Mouse (Mus musculus) liver, embryonic 12.5 days (tissue): ENCODE data around the gene Eps8. TPM values are rescaled to one million over a fixed set of nuclear protein-coding genes. Genes with fewer than 3 reads are reported as not detected.

Experiments used
- ATAC-seq: fragments of 200-750 bp; cut with Nextera tagmentation; 2 replicates; pipeline ENCODE4 v1.8.0; 2017; ENCODE audit warnings: moderate number of reproducible peaks, mild to moderate bottlenecking, moderate library complexity
- H3K27ac ChIP-seq: fragments of 300-500 bp; sonication (generic); 2 replicates; pipeline ENCODE4 v1.5.1; 2016; ENCODE audit warnings: mild to moderate bottlenecking
- H3K27me3 ChIP-seq: fragments of 300-500 bp; sonication (generic); replicated peaks from 2 replicates; pipeline ENCODE4 v1.6.1; 2016; ENCODE audit warnings: mild to moderate bottlenecking, moderate library complexity
- H3K36me3 ChIP-seq: fragments of 300-500 bp; sonication (generic); 2 replicates; pipeline ENCODE4 v1.6.1; 2016; ENCODE audit warnings: mild to moderate bottlenecking, moderate library complexity
- H3K4me1 ChIP-seq: fragments of 300-500 bp; sonication (generic); 2 replicates; pipeline ENCODE4 v1.6.1; 2016
- H3K4me2 ChIP-seq: fragments of 300-500 bp; sonication (generic); 2 replicates; pipeline ENCODE4 v1.6.1; 2016; ENCODE audit warnings: mild to moderate bottlenecking, moderate library complexity
- H3K4me3 ChIP-seq: fragments of 300-500 bp; sonication (generic); 2 replicates; pipeline ENCODE4 v1.5.1; 2016; ENCODE audit warnings: mild to moderate bottlenecking, moderate library complexity
- H3K9ac ChIP-seq: fragments of 300-500 bp; sonication (generic); 2 replicates; pipeline ENCODE4 v1.6.1; 2016; ENCODE audit warnings: mild to moderate bottlenecking, moderate library complexity
- H3K9me3 ChIP-seq: fragments of 300-500 bp; sonication (generic); replicated peaks from 2 replicates; pipeline ENCODE4 v1.6.1; 2016; ENCODE audit warnings: mild to moderate bottlenecking, moderate library complexity
- WGBS: fragments of 180-500 bp; shearing (Covaris S2); methylation state at CpG from one replicate; pipeline ENCODE4 v1.1.7; 2016; ENCODE audit not compliant: insufficient replicate concordance; 5-methylcytosine and 5-hydroxymethylcytosine counted together
- polyA plus RNA-seq: library from polyadenylated mRNA; unstranded; fragments of >200 nt; fragmentation: Nextera tagmentation; extraction: Ambion mirVana; gene quantifications from 2 replicates; pipeline ENCODE4 v1.2.1, GENCODE M21; 2016

The Eps8 gene
- polyA plus RNA-seq, 1 experiment from 2014 or later: 1.5 TPM

- 79% methylated on average over 5 of the region's 5 CpGs for WGBS
- H3K27ac ChIP-seq: no peak overlapping the region
- H3K36me3 ChIP-seq: no peaks in the 10 kb centered on the region
- no peak for ATAC-seq
- no peak overlapping the region for H3K4me2 ChIP-seq
- no peaks in the 10 kb centered on the region for H3K27me3 ChIP-seq
- H3K9me3 ChIP-seq: no peaks in the 10 kb centered on the region
- peaks cover 5% of the 10 kb centered on the region; the same call in 1 of the 2 replicates for H3K4me1 ChIP-seq
- no peak overlapping the region for H3K4me3 ChIP-seq
- H3K9ac ChIP-seq: no peak overlapping the region
Measured at GRCm38 (mm10) chr6:137580503-137580902, 74.2 kb downstream of the Eps8 start.

DNA sequence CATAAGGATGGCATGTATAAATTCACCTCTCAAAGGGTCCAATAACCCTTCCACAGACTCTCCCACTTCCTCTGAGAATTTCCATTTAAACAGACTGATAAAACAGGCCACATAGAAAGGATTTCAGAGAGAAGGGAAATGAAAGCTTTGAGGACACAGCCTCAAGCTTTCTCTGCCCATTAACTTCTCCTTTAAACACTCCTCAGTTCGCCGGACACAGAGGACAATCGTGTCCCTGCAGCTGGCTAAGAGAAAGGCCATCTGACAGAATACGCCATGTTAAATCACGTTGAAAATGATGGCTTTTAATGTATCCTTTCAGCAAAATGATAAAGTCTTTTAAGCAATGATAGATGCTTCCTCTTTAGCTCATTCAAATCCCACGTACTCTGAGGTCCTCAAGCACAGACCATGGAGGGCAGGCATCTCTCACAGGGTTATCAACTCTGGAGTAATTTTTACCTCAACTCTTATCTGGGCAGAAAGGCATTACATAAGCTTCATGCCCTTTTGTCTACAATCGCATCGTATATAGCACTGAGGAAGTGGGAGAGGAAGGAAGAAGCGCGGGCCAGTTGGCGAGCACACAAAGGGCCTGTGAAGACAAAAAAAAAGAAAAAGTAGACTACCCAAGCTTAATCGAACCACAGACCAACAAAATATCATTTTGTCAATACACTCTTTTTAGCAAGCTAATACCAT lies 77.9 kb downstream of the Eps8 start:
- H3K36me3 ChIP-seq: no peaks in the 10 kb centered on the region
- no peaks in the 10 kb centered on the region for H3K27me3 ChIP-seq
- no peaks in the 10 kb centered on the region for H3K9me3 ChIP-seq
- peaks cover 5% of the 10 kb centered on the region; the same call in 1 of the 2 replicates for H3K4me1 ChIP-seq
- H3K4me3 ChIP-seq: no peak overlapping the region
- ATAC-seq: no peak
- 24% methylated on average over 12 of the region's 12 CpGs for WGBS
- no peak overlapping the region for H3K27ac ChIP-seq
- no peak overlapping the region for H3K9ac ChIP-seq
- no peak overlapping the region for H3K4me2 ChIP-seq

- H3K4me2 ChIP-seq: no peak overlapping the region
- ATAC-seq: no peak
- H3K4me1 ChIP-seq: peaks cover 5% of the 10 kb centered on the region; the same call in 1 of the 2 replicates
- no peaks in the 10 kb centered on the region for H3K36me3 ChIP-seq
- WGBS: 72% methylated on average over 4 of the region's 4 CpGs
- no peaks in the 10 kb centered on the region for H3K27me3 ChIP-seq
- H3K9me3 ChIP-seq: no peaks in the 10 kb centered on the region
- H3K4me3 ChIP-seq: no peak overlapping the region
- no peak overlapping the region for H3K9ac ChIP-seq
- no peak overlapping the region for H3K27ac ChIP-seq
Measured at GRCm38 (mm10) chr6:137576091-137576490, 78.6 kb downstream of the Eps8 start.

GRCm38 (mm10) chr6:137573897-137574296 lies 80.8 kb downstream of the Eps8 start:
- H3K4me1 ChIP-seq: peaks cover 5% of the 10 kb centered on the region; the same call in 1 of the 2 replicates
- H3K27me3 ChIP-seq: no peaks in the 10 kb centered on the region
- no peaks in the 10 kb centered on the region for H3K36me3 ChIP-seq
- H3K9me3 ChIP-seq: no peaks in the 10 kb centered on the region
- H3K9ac ChIP-seq: no peak overlapping the region
- ATAC-seq: no peak
- H3K27ac ChIP-seq: no peak overlapping the region
- no peak overlapping the region for H3K4me3 ChIP-seq
- 73% methylated on average over 7 of the region's 7 CpGs for WGBS
- no peak overlapping the region for H3K4me2 ChIP-seq

GRCm38 (mm10) chr6:137570718-137571131 lies 84.0 kb downstream of the Eps8 start:
- H3K9ac ChIP-seq: no peak overlapping the region
- H3K27me3 ChIP-seq: no peaks in the 10 kb centered on the region
- no peak overlapping the region for H3K4me3 ChIP-seq
- ATAC-seq: no peak
- H3K4me2 ChIP-seq: no peak overlapping the region
- no peaks in the 10 kb centered on the region for H3K4me1 ChIP-seq
- WGBS: 58% methylated on average over 9 of the region's 9 CpGs
- no peak overlapping the region for H3K27ac ChIP-seq
- H3K36me3 ChIP-seq: no peaks in the 10 kb centered on the region
- 0 out of 2 replicates have a peak, but pooled peaks cover 4% of the 10 kb centered on the region for H3K9me3 ChIP-seq

- no peak overlapping the region for H3K27ac ChIP-seq
- H3K4me1 ChIP-seq: no peaks in the 10 kb centered on the region
- H3K9me3 ChIP-seq: 0 out of 2 replicates have a peak, but pooled peaks cover 4% of the 10 kb centered on the region
- no peak overlapping the region for H3K4me2 ChIP-seq
- no peak overlapping the region for H3K4me3 ChIP-seq
- 84% methylated on average over 5 of the region's 5 CpGs for WGBS
- no peaks in the 10 kb centered on the region for H3K36me3 ChIP-seq
- ATAC-seq: no peak
- H3K9ac ChIP-seq: no peak overlapping the region
- H3K27me3 ChIP-seq: no peaks in the 10 kb centered on the region
Measured at GRCm38 (mm10) chr6:137570019-137570418, 84.7 kb downstream of the Eps8 start.

DNA sequence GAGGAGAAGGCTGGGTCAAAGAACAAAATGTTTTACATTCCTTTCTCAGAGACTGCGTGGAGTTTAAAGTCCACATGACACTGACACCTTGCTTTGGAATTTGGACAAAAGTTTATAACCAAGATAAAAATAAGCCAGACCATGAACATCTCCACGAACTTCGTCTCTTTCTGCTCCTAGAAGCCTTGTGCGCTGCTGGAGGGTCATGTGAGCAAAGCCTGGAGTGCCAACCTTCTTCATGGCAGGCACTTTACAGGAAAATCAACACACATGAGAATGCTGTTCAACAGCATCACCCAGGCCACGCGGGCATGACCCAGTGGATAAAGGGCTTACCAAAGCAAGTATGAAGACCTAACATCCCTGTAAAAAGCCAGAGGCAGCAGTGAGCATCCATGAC lies 85.6 kb downstream of the Eps8 start:
- WGBS: 73% methylated on average over 6 of the region's 6 CpGs
- Histone ChIP-seq H3K27ac (no peak overlapping the region), H3K36me3 (no peaks in the 10 kb centered on the region), H3K27me3 (no peaks in the 10 kb centered on the region), H3K9me3 (0 out of 2 replicates have a peak, but pooled peaks cover 4% of the 10 kb centered on the region), H3K4me1 (no peaks in the 10 kb centered on the region), H3K4me3 (no peak overlapping the region), H3K9ac (no peak overlapping the region), H3K4me2 (no peak overlapping the region)
- ATAC-seq: no peak

DNA sequence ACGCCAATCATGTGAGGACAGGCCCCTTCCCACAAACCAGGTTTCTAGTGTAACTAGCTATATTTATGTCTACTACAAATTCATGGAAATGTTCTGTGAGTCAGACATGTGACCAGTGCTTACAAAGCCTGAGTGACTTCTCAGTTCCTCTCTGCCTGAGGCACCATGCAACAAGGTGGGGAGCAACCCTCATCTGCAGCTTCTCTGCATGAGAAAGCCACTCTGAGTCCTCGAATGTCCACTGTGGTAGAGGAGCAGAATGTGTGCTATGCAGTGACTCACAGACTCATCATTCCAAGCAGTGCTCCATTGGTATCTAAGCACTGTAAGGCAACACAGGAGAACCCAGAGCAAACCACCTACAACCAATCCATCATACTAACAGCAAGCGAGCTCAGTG lies 88.8 kb downstream of the Eps8 start:
- no peak overlapping the region for H3K4me2 ChIP-seq
- no peak overlapping the region for H3K9ac ChIP-seq
- no peaks in the 10 kb centered on the region for H3K27me3 ChIP-seq
- ATAC-seq: no peak
- no peak overlapping the region for H3K4me3 ChIP-seq
- H3K27ac ChIP-seq: no peak overlapping the region
- no peaks in the 10 kb centered on the region for H3K36me3 ChIP-seq
- 77% methylated on average over 3 of the region's 3 CpGs for WGBS
- H3K9me3 ChIP-seq: 0 out of 2 replicates have a peak, but pooled peaks cover 4% of the 10 kb centered on the region
- no peaks in the 10 kb centered on the region for H3K4me1 ChIP-seq

DNA sequence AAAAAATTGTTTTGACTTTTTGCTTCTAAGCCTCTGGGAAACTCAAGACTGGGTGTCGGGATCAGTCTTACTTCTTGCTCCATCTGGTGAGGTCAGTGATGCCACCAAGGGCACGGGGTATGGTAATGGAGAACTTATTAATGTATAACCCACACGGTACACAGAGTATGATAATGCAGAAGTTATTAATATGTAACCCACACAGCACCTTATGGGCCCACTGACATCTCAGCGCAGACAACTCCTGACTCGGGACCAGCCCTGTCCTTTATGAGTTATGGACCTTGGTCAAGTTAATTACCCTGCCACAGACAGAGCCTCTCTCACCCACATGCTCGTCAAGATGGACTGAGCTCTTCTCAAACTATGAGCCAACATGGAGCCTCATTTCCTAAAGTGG lies 89.2 kb downstream of the Eps8 start:
- Histone ChIP-seq H3K4me1 (no peaks in the 10 kb centered on the region), H3K9me3 (0 out of 2 replicates have a peak, but pooled peaks cover 4% of the 10 kb centered on the region), H3K27me3 (no peaks in the 10 kb centered on the region), H3K4me3 (no peak overlapping the region), H3K36me3 (no peaks in the 10 kb centered on the region), H3K9ac (no peak overlapping the region), H3K4me2 (no peak overlapping the region), H3K27ac (no peak overlapping the region)
- WGBS: 63% methylated on average over 6 of the region's 6 CpGs
- ATAC-seq: no peak

DNA sequence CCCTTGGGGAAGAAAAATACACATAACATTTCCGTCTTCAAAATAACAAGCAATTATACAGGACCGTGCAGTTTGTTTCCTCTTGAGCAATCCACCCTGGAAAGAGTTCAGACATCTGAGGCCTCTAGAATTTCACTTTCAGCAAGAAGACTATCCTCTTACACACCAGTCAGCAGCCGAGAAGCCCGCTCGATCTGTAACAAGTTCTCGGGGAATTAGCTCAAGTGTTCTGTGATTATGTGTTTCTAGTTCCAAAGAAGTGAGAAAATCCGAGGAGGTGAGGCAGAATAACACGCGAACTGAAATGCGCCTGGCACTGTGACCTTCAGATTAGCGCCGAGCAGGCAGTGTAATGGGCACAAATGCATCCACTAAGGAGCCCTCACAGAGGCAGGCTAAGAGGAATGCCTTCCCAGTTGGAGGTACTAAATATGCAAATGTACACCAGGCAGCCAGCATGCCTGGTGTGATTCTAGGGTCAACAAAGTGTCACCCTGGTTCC lies 94.3 kb downstream of the Eps8 start:
- Histone ChIP-seq H3K9ac (no peak overlapping the region), H3K9me3 (no peaks in the 10 kb centered on the region), H3K4me1 (peaks cover 40% of the 10 kb centered on the region), H3K27ac (no peak overlapping the region), H3K4me3 (no peak overlapping the region), H3K4me2 (no peak overlapping the region), H3K36me3 (no peaks in the 10 kb centered on the region), H3K27me3 (no peaks in the 10 kb centered on the region)
- no peak for ATAC-seq
- WGBS: 75% methylated on average over 12 of the region's 12 CpGs

- H3K27me3 ChIP-seq: no peaks in the 10 kb centered on the region
- peak overlapping the region; percentile 56 for H3K4me2 ChIP-seq
- peaks cover 40% of the 10 kb centered on the region for H3K4me1 ChIP-seq
- ATAC-seq: peak; percentile 64
- peak overlapping the region; percentile 62 for H3K27ac ChIP-seq
- no peaks in the 10 kb centered on the region for H3K36me3 ChIP-seq
- peak overlapping the region; percentile 31; the same call in 1 of the 2 replicates for H3K9ac ChIP-seq
- WGBS: 18% methylated on average over 13 of the region's 13 CpGs
- peak overlapping the region; percentile 29 for H3K4me3 ChIP-seq
- H3K9me3 ChIP-seq: no peaks in the 10 kb centered on the region
Measured at GRCm38 (mm10) chr6:137558840-137559239, 95.8 kb downstream of the Eps8 start.

DNA sequence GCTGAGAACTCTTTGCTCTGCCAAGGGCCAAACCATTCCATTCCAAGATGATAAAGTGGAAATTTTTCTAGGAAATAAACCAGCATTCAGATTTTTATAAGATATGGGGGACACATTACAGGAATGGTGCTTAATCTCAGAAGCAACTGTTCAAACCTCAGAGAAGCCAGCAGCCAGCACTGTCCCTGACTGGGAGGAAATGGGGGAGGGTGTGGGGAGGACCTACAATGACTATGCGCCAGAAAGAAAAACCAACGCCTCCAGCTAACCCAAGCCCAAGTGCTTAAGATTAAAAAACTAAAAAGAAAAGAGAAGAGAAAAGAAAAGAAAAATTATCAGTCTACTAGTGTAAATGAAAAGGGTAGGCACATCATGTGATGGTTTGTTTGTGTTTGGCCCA lies 97.0 kb downstream of the Eps8 start:
- Histone ChIP-seq H3K4me2 (peak overlapping the region; percentile 56; the same call in 1 of the 2 replicates), H3K4me3 (no peak overlapping the region), H3K9me3 (no peaks in the 10 kb centered on the region), H3K27ac (peak overlapping the region; percentile 62), H3K36me3 (no peaks in the 10 kb centered on the region), H3K27me3 (no peaks in the 10 kb centered on the region), H3K4me1 (peaks cover 40% of the 10 kb centered on the region), H3K9ac (no peak overlapping the region)
- 4% methylated on average over 2 of the region's 2 CpGs for WGBS
- peak; percentile 61 for ATAC-seq
